Mouse (Mus musculus): ENCODE measurements at regions not wholly inside any gene's neighbourhood (a gene's known extent, or its start where the extent isn't known, plus 50 kb on each side); places are given as distances from the start of the nearest gene placed in this dataset.

GRCm38 (mm10) chr7:71216808-71217207 lies 134.5 kb downstream of the Gm10295 start:
- no peak for TF ChIP-seq CTCF (conservative IDR thresholded peaks at IDR 0.05; ENCODE audit: insufficient read depth, insufficient read length, low read depth, low read length)
- TF ChIP-seq POLR2A (IDR thresholded peaks at IDR 0.05; ENCODE audit: low read depth, low read length), result no peak

Measured in kidney, adult 2 months (tissue).